Mouse (Mus musculus) right cerebral cortex, adult 18-20 months (tissue): ENCODE measurements around the gene Olfr1115.
"Not testable (repeated sequence)": the region's sequence is repeated elsewhere in the genome, so short reads cannot be mapped to it uniquely, and the experiment has no call there.

Experiments used
- DNase-seq: peaks from one replicate; pipeline ENCODE4 v3.0.0; 2022; ENCODE audit warnings: mixed read lengths

Olfr1115 gene

GRCm38 (mm10) chr2:87247713-87248112, at the start of gene Olfr1115:
Gene Olfr1115, plus strand, starts transcription at chr2:87248013.
- DNase-seq: no peak

GRCm38 (mm10) chr2:87208670-87209069, 39.1 kb upstream of the Olfr1115 start, which contains the start of gene Olfr1113:
Gene Olfr1113, plus strand, starts transcription at chr2:87208970.
- DNase-seq: no peak

GRCm38 (mm10) chr2:87267234-87267633, 19.4 kb downstream of the Olfr1115 start, which contains the start of gene Olfr1116:
Gene Olfr1116, plus strand, starts transcription at chr2:87267534.
- no peak for DNase-seq

- DNase-seq: not testable (repeated sequence)
Observed at GRCm38 (mm10) chr2:87293977-87294376, 46.2 kb downstream of the Olfr1115 start.
